18 mouse cellular contexts compared by ENCODE assay signal in genomic region chr10:84598172-84598571, GRCm38 (mm10). TPM values are rescaled to one million over a fixed set of nuclear protein-coding genes. Genes with fewer than 3 reads are reported as not detected.
DNase-seq lines count a peak whose midpoint lies in the region; ATAC-seq and TF ChIP-seq lines count a peak whose summit lies in the region.
"Had no signal": no experiment of that assay in that cellular context is flagged by ENCODE, and none has a peak within 500 bp of the region (broad histone marks: within the 10 kb centered on the region; RNA-seq: fewer than 3 reads in every experiment).

No protein-coding gene starts in this region.

- peak; percentile 91 for DNase-seq in heart, adult 11 months
- DNase-seq in heart, adult 9 months (ENCODE audit: low spot score in 2 of 2) = no peak
- DNase-seq in midbrain, postnatal 0 days (ENCODE audit: low spot score) = no peak
- DNase-seq in midbrain, embryonic 10.5 days (ENCODE audit: low spot score) = no peak
- no peak for DNase-seq in testis, postnatal 14 days (ENCODE audit: low spot score)
- DNase-seq: adrenal gland, postnatal 25 days; cerebellum, postnatal 14 days; gastrocnemius, postnatal 25 days; layer of hippocampus, postnatal 36 days; midbrain, embryonic 14.5 days; spleen, adult 18-20 months; thymus, postnatal 36 days had no signal

- no peak overlapping the region for H3K4me2 ChIP-seq in intestine, postnatal 0 days (replicated peaks; ENCODE audit: low read depth)
- H3K4me2 ChIP-seq in intestine, embryonic 15.5 days (replicated peaks) = no peak overlapping the region
- no peak overlapping the region for H3K4me2 ChIP-seq in midbrain, postnatal 0 days (ENCODE audit: low read depth, low read length, poor library complexity, severe bottlenecking)
- H3K4me2 ChIP-seq: embryonic facial prominence, embryonic 12.5 days; hindbrain, embryonic 13.5 days; liver, embryonic 15.5 days had no signal

- no peak overlapping the region for H3K27ac ChIP-seq in intestine, postnatal 0 days (ENCODE audit: low read depth, low read length)
- no peak overlapping the region for H3K27ac ChIP-seq in intestine, embryonic 15.5 days
- no peak overlapping the region for H3K27ac ChIP-seq in midbrain, postnatal 0 days (ENCODE audit: low read depth, low read length)
- H3K27ac ChIP-seq in midbrain, embryonic 10.5 days (replicated peaks) = no peak overlapping the region
- H3K27ac ChIP-seq: embryonic facial prominence, embryonic 12.5 days; hindbrain, embryonic 13.5 days; liver, embryonic 15.5 days had no signal

- H3K27me3 ChIP-seq in intestine, postnatal 0 days (replicated peaks; ENCODE audit: control insufficient read depth, insufficient read depth, low read length) = no peaks in the 10 kb centered on the region
- H3K27me3 ChIP-seq in intestine, embryonic 15.5 days (replicated peaks) = no peaks in the 10 kb centered on the region
- H3K27me3 ChIP-seq in midbrain, postnatal 0 days (ENCODE audit: insufficient read depth, low read length) = no peaks in the 10 kb centered on the region
- H3K27me3 ChIP-seq in midbrain, embryonic 10.5 days (ENCODE audit: low read depth, poor library complexity, severe bottlenecking) = no peaks in the 10 kb centered on the region
- H3K27me3 ChIP-seq: embryonic facial prominence, embryonic 12.5 days; hindbrain, embryonic 13.5 days had no signal

- H3K9me3 ChIP-seq in intestine, postnatal 0 days (ENCODE audit: control insufficient read depth) = no peaks in the 10 kb centered on the region
- H3K9me3 ChIP-seq in intestine, embryonic 15.5 days = no peaks in the 10 kb centered on the region
- no peaks in the 10 kb centered on the region for H3K9me3 ChIP-seq in midbrain, postnatal 0 days (ENCODE audit: low read length)
- H3K9me3 ChIP-seq in midbrain, embryonic 10.5 days (replicated peaks) = no peaks in the 10 kb centered on the region
- H3K9me3 ChIP-seq: embryonic facial prominence, embryonic 12.5 days; G1E; hindbrain, embryonic 13.5 days; liver, embryonic 15.5 days had no signal

- no peak for ATAC-seq in intestine, postnatal 0 days
- no peak for ATAC-seq in intestine, embryonic 15.5 days
- no peak for ATAC-seq in midbrain, postnatal 0 days (ENCODE audit: low FRiP score)

- H3K4me1 ChIP-seq in intestine, postnatal 0 days (replicated peaks; ENCODE audit: control insufficient read depth, insufficient read depth, low read length) = no peaks in the 10 kb centered on the region
- H3K4me1 ChIP-seq in intestine, embryonic 15.5 days (replicated peaks) = 0 out of 2 replicates have a peak, but pooled peaks cover 2% of the 10 kb centered on the region
- H3K4me1 ChIP-seq in midbrain, postnatal 0 days (ENCODE audit: insufficient read depth, low read length) = no peaks in the 10 kb centered on the region
- H3K4me1 ChIP-seq in midbrain, embryonic 10.5 days = no peaks in the 10 kb centered on the region
- H3K4me1 ChIP-seq: embryonic facial prominence, embryonic 12.5 days; hindbrain, embryonic 13.5 days; liver, embryonic 15.5 days had no signal

- no peaks in the 10 kb centered on the region; the same call in none of the 2 replicates for H3K36me3 ChIP-seq in intestine, postnatal 0 days (ENCODE audit: control insufficient read depth, insufficient read depth)
- H3K36me3 ChIP-seq in intestine, embryonic 15.5 days = no peaks in the 10 kb centered on the region
- peaks cover 5% of the 10 kb centered on the region; the same call in 1 of the 2 replicates for H3K36me3 ChIP-seq in midbrain, postnatal 0 days (ENCODE audit: insufficient read depth, low read length)
- no peaks in the 10 kb centered on the region for H3K36me3 ChIP-seq in midbrain, embryonic 10.5 days
- H3K36me3 ChIP-seq: embryonic facial prominence, embryonic 12.5 days had no signal

- WGBS in intestine, postnatal 0 days = 34% methylated on average over 1 of the region's 1 CpGs
- WGBS in intestine, embryonic 15.5 days = 50% methylated on average over 1 of the region's 1 CpGs
- WGBS in midbrain, postnatal 0 days = 52% methylated on average over 1 of the region's 1 CpGs
- 39% methylated on average over 1 of the region's 1 CpGs for WGBS in midbrain, embryonic 10.5 days

- no peak overlapping the region for H3K9ac ChIP-seq in intestine, postnatal 0 days (ENCODE audit: low read depth, low read length)
- H3K9ac ChIP-seq in intestine, embryonic 15.5 days = no peak overlapping the region
- no peak overlapping the region for H3K9ac ChIP-seq in midbrain, postnatal 0 days (replicated peaks; ENCODE audit: low read length, poor library complexity, severe bottlenecking)
- H3K9ac ChIP-seq: embryonic facial prominence, embryonic 12.5 days; hindbrain, embryonic 13.5 days; liver, embryonic 15.5 days had no signal

- peak; percentile 39 for TF ChIP-seq CTCF in intestine, postnatal 0 days (IDR thresholded peaks at IDR 0.05; ENCODE audit: low read depth)
- peak; percentile 41 for TF ChIP-seq CTCF in midbrain, postnatal 0 days (IDR thresholded peaks at IDR 0.05)

- H3K4me3 ChIP-seq in intestine, postnatal 0 days (ENCODE audit: low read depth, low read length) = no peak overlapping the region
- no peak overlapping the region for H3K4me3 ChIP-seq in intestine, embryonic 15.5 days (replicated peaks)
- H3K4me3 ChIP-seq in midbrain, postnatal 0 days (ENCODE audit: low read depth, low read length) = no peak overlapping the region
- H3K4me3 ChIP-seq in midbrain, embryonic 10.5 days = no peak overlapping the region
- H3K4me3 ChIP-seq: embryonic facial prominence, embryonic 12.5 days; hindbrain, embryonic 13.5 days; liver, embryonic 15.5 days had no signal

RNA-seq across cellular contexts. Expression of gene Tcp11l2, which starts 21.7 kb away (rescaled TPM):
- polyA plus RNA-seq in intestine, postnatal 0 days (2015; fragmentation: Nextera tagmentation; extraction: Ambion mirVana) = 8.2 and 10.0 TPM in 2 replicates
- 10.6 and 11.6 TPM in 2 replicates for polyA plus RNA-seq in intestine, embryonic 15.5 days (2015; fragmentation: Nextera tagmentation; extraction: Ambion mirVana)
- 10.5 and 11.5 TPM in 2 replicates for total RNA-seq in midbrain, postnatal 0 days (2014; rRNA removed)
- polyA plus RNA-seq in midbrain, postnatal 0 days (2015; fragmentation: Nextera tagmentation; extraction: Ambion mirVana) = 15.0 and 16.0 TPM in 2 replicates
- 2.8 and 5.8 TPM in 2 replicates for polyA plus RNA-seq in midbrain, embryonic 10.5 days (2016; fragmentation: Nextera tagmentation; extraction: Ambion mirVana)

RNA-seq across cellular contexts. Expression of gene Polr3b, which starts 23.9 kb away (rescaled TPM):
- 3.3 and 4.2 TPM in 2 replicates for polyA plus RNA-seq in intestine, postnatal 0 days (2015; fragmentation: Nextera tagmentation; extraction: Ambion mirVana)
- 11.3 and 11.6 TPM in 2 replicates for polyA plus RNA-seq in intestine, embryonic 15.5 days (2015; fragmentation: Nextera tagmentation; extraction: Ambion mirVana)
- total RNA-seq in midbrain, postnatal 0 days (2014; rRNA removed) = 11.0 and 13.4 TPM in 2 replicates
- 10.2 and 10.5 TPM in 2 replicates for polyA plus RNA-seq in midbrain, postnatal 0 days (2015; fragmentation: Nextera tagmentation; extraction: Ambion mirVana)
- 14.4 and 16.6 TPM in 2 replicates for polyA plus RNA-seq in midbrain, embryonic 10.5 days (2016; fragmentation: Nextera tagmentation; extraction: Ambion mirVana)
